Mouse (Mus musculus): ENCODE measurements around the gene Slc6a17.

- TF ChIP-seq CTCF (conservative IDR thresholded peaks at IDR 0.05; ENCODE audit: insufficient read depth, insufficient read length, low read depth, low read length), result no peak
- TF ChIP-seq POLR2A (IDR thresholded peaks at IDR 0.05; ENCODE audit: low read depth, low read length), result no peak
Observed at GRCm38 (mm10) chr3:107506531-107506930, 11.3 kb downstream of the Slc6a17 start.
